Mouse (Mus musculus) B cell, adult (primary cell): ENCODE measurements around the gene Gimap8. TPM values are rescaled to one million over a fixed set of nuclear protein-coding genes. Genes with fewer than 3 reads are reported as not detected.

Experiments used
- total RNA-seq: library from RNA; stranded (reverse); gene quantifications from 4 replicates; pipeline ENCODE4 v1.2.4, GENCODE M21; 2023; ENCODE audit not compliant: inconsistent age

The Gimap8 gene
- 120 to 133 TPM (median 129 TPM) in 4 replicates for total RNA-seq

DNA sequence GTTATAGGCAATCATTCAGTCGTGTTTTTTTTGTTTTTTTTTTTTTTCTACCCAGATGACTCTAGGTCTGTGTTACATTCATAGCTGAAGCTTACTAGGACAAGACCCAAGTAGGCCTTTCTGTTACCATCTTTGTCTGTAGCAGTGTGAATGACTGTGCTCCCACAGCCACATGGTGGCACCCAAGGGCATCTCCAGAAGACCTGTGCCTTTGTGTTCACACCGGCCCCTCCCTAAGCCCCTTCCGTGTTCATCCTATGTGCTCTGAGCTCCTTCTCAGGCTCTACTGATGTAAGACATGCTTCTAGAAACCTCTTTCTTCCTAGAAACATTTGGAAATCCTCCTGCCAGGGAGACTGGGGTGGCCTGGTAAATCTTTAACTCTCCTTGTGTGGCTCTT lies at the start of gene Gimap8:
Gimap8 (plus strand) TSS at position 240 of the 400 bp plus-strand sequence.

DNA sequence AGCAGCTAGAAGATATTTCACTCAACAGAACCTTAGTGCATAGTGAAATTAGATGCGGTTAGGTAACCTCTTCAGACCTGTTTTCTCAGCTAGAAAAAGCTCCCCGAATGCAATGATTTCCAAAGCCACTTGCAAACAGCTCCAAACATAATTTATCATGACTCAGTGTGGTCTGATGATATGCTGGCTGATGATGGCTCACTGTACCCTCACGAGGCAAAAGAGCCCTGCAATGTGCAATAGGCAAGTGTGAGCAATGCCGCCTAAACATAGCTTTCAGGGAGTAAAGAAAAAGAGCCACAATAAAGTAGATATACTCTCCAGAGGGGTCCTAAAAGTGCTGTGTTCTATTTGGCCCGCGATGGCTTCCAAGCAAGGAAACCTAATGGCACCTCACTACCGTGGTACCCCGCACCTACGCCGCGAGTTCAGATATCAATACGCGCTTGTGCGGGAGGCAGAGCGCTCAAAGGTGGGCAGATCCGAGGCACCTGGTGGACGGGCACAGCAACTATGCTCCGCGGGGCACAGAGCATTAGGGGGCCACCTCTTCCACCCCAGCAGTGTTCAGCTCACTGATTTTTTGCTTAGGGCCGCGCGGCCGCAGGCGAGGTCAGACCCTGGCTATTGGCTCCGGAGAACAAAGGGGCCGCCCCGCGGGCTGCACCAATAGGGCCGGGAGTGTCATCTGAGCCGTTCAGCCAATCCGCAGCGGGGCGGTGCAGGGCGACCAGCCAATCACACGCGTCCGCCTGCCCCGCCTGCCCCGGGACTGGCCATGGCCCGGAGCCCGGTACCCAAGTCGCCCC lies 45.6 kb upstream of the Gimap8 start, which contains the start of gene Zfp775:
Zfp775 (plus strand) TSS at position 793 of the 809 bp plus-strand sequence.

DNA sequence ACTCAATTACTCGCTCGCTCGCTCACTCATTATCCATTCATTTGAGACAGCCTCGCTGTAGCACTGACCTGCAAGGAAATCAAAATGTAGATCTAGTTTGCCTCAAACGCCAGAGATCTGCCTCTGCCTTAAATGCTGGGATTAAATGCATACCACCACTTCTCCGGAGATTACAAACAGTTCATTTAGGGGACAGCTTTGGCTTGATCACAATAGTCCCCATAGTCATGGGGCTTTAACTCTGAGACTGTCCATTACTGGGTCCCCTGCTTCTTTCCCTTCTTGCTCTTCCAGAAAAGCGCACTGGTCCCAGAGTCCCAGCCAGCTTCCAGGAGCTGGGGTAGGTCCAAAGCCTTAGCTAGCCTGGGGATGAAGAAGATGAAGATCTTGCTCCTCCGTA lies 20.6 kb upstream of the Gimap8 start, which contains the start of gene AI854703:
AI854703 (plus strand) TSS at position 301 of the 400 bp plus-strand sequence.

DNA sequence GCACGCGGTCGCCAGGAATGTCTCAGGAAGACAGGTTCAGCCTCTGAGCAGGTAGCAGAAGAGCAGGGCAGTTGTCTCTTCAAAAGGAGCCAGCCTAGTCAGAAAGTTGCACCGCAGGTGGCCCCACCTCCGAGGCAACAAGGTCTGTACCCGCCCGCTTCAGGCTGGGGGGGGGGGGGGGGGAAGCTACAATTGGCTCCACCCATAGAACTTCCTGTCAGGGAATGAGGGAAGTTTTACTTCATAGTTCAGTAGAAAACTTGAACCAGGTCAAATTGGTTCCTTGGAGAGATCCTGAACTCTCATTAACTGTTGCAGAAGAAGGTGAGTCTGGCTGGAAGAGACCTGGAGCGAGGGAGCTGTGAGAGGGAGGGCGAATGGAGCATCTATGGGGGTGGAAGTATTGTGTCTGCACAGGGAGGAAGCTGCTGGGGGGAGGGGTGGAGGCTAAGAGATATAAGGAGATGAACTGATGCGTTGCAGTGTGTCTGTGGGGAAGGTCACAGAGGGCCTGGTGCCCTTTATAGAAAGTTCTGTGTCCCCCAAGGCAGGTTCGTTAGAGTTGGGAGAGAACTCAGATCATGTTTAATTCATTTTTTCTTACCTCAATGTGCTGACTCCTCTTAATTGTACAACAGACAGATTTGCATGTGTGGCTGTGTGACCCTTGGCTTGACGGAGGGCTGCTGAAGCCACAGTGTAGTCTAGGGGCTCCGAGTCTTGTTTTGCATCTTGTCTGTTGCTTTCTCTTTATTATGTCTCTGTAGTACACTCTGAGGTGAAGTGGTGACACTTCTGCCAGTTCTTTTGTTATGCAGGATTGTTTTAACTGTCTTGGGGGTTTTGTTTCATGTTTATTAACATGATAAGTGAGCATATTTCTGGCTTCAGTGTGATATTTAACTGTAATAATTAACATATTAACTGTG lies 29.2 kb downstream of the Gimap8 start, which contains the start of gene Gimap9:
Gimap9 (plus strand) TSS at position 199 of the 929 bp plus-strand sequence.

DNA sequence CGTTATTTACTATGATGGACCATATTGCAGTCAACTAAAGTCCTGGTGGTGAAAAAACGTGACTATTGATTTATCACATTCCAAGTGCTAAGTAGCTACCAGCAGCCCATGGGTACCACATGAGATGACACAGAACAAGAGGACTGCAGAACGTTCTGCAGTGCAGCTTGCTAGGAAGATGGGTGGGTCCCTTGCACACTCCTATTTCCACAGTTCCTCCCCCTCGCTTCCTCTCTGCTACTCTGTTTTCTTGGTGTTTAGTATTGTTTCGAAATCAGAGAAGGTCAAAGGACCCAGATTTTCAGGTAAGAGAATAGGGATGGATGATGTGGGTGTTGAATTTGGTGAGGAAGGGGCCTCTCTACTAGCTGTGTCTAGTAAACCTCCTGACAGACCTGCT lies 37.3 kb downstream of the Gimap8 start, which contains the start of gene Gimap4:
Gimap4 (plus strand) TSS at position 231 of the 400 bp plus-strand sequence.

Other genes starting within 250 kb of the Gimap8 start
- gene Zfp467, start 201.4 kb upstream of the Gimap8 start, total RNA-seq, result 5.1 to 7.1 TPM (median 6.2 TPM) in 4 replicates
- gene Sspo, start 199.0 kb upstream of the Gimap8 start, total RNA-seq, result 0.03 to 0.16 TPM (median 0.09 TPM) in 3 of 4 replicates, not detected in the other
- gene Atp6v0e2, start 109.6 kb upstream of the Gimap8 start, total RNA-seq, result 0.32 to 0.75 TPM (median 0.61 TPM) in 3 of 4 replicates, not detected in the other
- 39.5 to 55.2 TPM (median 49.9 TPM) in 4 replicates for gene Lrrc61, start 92.4 kb upstream of the Gimap8 start, total RNA-seq
- 0.67 to 1.1 TPM in 2 of 4 replicates, not detected in the others for gene Rarres2, start 74.4 kb upstream of the Gimap8 start, total RNA-seq
- gene Gm45021, start 57.6 kb upstream of the Gimap8 start, total RNA-seq, result not detected in 4 replicates
- gene Repin1, start 53.4 kb upstream of the Gimap8 start, total RNA-seq, result 5.2 to 8.2 TPM (median 6.7 TPM) in 4 replicates
- not detected in 4 replicates for gene Gm44965, start 53.3 kb upstream of the Gimap8 start, total RNA-seq
- gene Zfp775, start 45.2 kb upstream of the Gimap8 start, total RNA-seq, result 2.8 to 5.2 TPM (median 4.7 TPM) in 4 replicates
- gene AI854703, start 20.5 kb upstream of the Gimap8 start, total RNA-seq, result 0.38 to 0.63 TPM in 2 of 4 replicates, not detected in the others
- 45.6 to 56.3 TPM (median 52.6 TPM) in 4 replicates for gene Gimap9, start 28.9 kb downstream of the Gimap8 start, total RNA-seq
- gene Gimap4, start 37.3 kb downstream of the Gimap8 start, total RNA-seq, result 121 to 147 TPM (median 131 TPM) in 4 replicates
- gene Gimap6, start 61.0 kb downstream of the Gimap8 start, total RNA-seq, result 1,137 to 1,196 TPM (median 1,166 TPM) in 4 replicates
- 29.2 to 49.2 TPM (median 39.8 TPM) in 4 replicates for gene Gm28053, start 71.4 kb downstream of the Gimap8 start, total RNA-seq
- 87.3 to 98.8 TPM (median 97.6 TPM) in 4 replicates for gene Gimap7, start 71.4 kb downstream of the Gimap8 start, total RNA-seq
- 126 to 141 TPM (median 129 TPM) in 4 replicates for gene Gimap1, start 91.8 kb downstream of the Gimap8 start, total RNA-seq
- 106 to 120 TPM (median 116 TPM) in 4 replicates for gene Gimap5, start 99.0 kb downstream of the Gimap8 start, total RNA-seq
- 168 to 194 TPM (median 174 TPM) in 4 replicates for gene Gimap3, start 123.6 kb downstream of the Gimap8 start, total RNA-seq
- 0.61 to 2.8 TPM (median 1.3 TPM) in 4 replicates for gene Tmem176a, start 193.7 kb downstream of the Gimap8 start, total RNA-seq
- gene Tmem176b, start 194.3 kb downstream of the Gimap8 start, total RNA-seq, result 0.58 to 4.3 TPM (median 2.2 TPM) in 4 replicates
- not detected in 4 replicates for gene Aoc1, start 225.7 kb downstream of the Gimap8 start, total RNA-seq